In genomic region chr5:38350351-38350929, GRCm38 (mm10) we compare ENCODE assay signal across 22 mouse cellular contexts. TPM values are rescaled to one million over a fixed set of nuclear protein-coding genes. Genes with fewer than 3 reads are reported as not detected.
DNase-seq lines count a peak whose midpoint lies in the region; ATAC-seq lines count a peak whose summit lies in the region.
"Had no signal": no experiment of that assay in that cellular context is flagged by ENCODE, and none has a peak within 500 bp of the region (broad histone marks: within the 10 kb centered on the region; RNA-seq: fewer than 3 reads in every experiment).

No protein-coding gene starts in this region.

- no peak overlapping the region for H3K4me3 ChIP-seq in hindbrain, embryonic 12.5 days
- H3K4me3 ChIP-seq in hindbrain, embryonic 16.5 days (ENCODE audit: low read length): no peak overlapping the region
- H3K4me3 ChIP-seq in embryonic facial prominence, embryonic 11.5 days (ENCODE audit: low read depth, low read length): no peak overlapping the region
- H3K4me3 ChIP-seq in neural tube, embryonic 12.5 days: no peak overlapping the region
- H3K4me3 ChIP-seq: forebrain, embryonic 12.5 days; limb, embryonic 12.5 days; liver, embryonic 13.5 days; neural tube, embryonic 13.5 days; stomach, embryonic 15.5 days had no signal

- peaks cover 3% of the 10 kb centered on the region; the same call in 1 of the 2 replicates for H3K27me3 ChIP-seq in hindbrain, embryonic 12.5 days
- no peaks in the 10 kb centered on the region for H3K27me3 ChIP-seq in hindbrain, embryonic 16.5 days (replicated peaks; ENCODE audit: control insufficient read depth, insufficient read depth, low read length)
- H3K27me3 ChIP-seq in embryonic facial prominence, embryonic 11.5 days (ENCODE audit: control insufficient read depth, insufficient read depth, low read length): no peaks in the 10 kb centered on the region
- H3K27me3 ChIP-seq in neural tube, embryonic 12.5 days (replicated peaks): no peaks in the 10 kb centered on the region
- H3K27me3 ChIP-seq: forebrain, embryonic 12.5 days; liver, embryonic 13.5 days; stomach, embryonic 15.5 days had no signal

- H3K9ac ChIP-seq in hindbrain, embryonic 12.5 days: no peak overlapping the region
- H3K9ac ChIP-seq in hindbrain, embryonic 16.5 days (ENCODE audit: low read depth, low read length): no peak overlapping the region
- no peak overlapping the region for H3K9ac ChIP-seq in embryonic facial prominence, embryonic 11.5 days (replicated peaks; ENCODE audit: low read length)
- no peak overlapping the region for H3K9ac ChIP-seq in neural tube, embryonic 12.5 days
- H3K9ac ChIP-seq: forebrain, embryonic 12.5 days; limb, embryonic 12.5 days; liver, embryonic 13.5 days; lung, embryonic 14.5 days; neural tube, embryonic 13.5 days; stomach, embryonic 15.5 days had no signal

- peaks cover 11% of the 10 kb centered on the region for H3K4me1 ChIP-seq in hindbrain, embryonic 12.5 days
- H3K4me1 ChIP-seq in hindbrain, embryonic 16.5 days (ENCODE audit: control insufficient read depth, insufficient read depth, low read depth, low read length): no peaks in the 10 kb centered on the region
- peaks cover 3% of the 10 kb centered on the region; the same call in 1 of the 2 replicates for H3K4me1 ChIP-seq in embryonic facial prominence, embryonic 11.5 days (ENCODE audit: control insufficient read depth, insufficient read depth, low read length)
- H3K4me1 ChIP-seq in neural tube, embryonic 12.5 days: peaks cover 11% of the 10 kb centered on the region
- H3K4me1 ChIP-seq: liver, embryonic 13.5 days; stomach, embryonic 15.5 days had no signal

- no peak overlapping the region for H3K27ac ChIP-seq in hindbrain, embryonic 12.5 days
- H3K27ac ChIP-seq in hindbrain, embryonic 16.5 days (ENCODE audit: low read depth, low read length): no peak overlapping the region
- no peak overlapping the region for H3K27ac ChIP-seq in embryonic facial prominence, embryonic 11.5 days (replicated peaks; ENCODE audit: low read depth, low read length)
- H3K27ac ChIP-seq in neural tube, embryonic 12.5 days: no peak overlapping the region
- H3K27ac ChIP-seq: forebrain, embryonic 12.5 days; limb, embryonic 12.5 days; liver, embryonic 13.5 days; neural tube, embryonic 13.5 days; stomach, embryonic 15.5 days had no signal

- 16% methylated on average over 5 of the region's 5 CpGs for WGBS in hindbrain, embryonic 12.5 days
- 26% methylated on average over 5 of the region's 5 CpGs for WGBS in hindbrain, embryonic 16.5 days
- 27% methylated on average over 5 of the region's 5 CpGs for WGBS in embryonic facial prominence, embryonic 11.5 days
- 20% methylated on average over 5 of the region's 5 CpGs for WGBS in neural tube, embryonic 12.5 days

- DNase-seq in ZHBTc4 (ENCODE audit: low read depth, low spot score): peak; percentile 31
- peak; percentile 29 for DNase-seq in embryonic facial prominence, embryonic 11.5 days (ENCODE audit: low spot score)
- DNase-seq in left cerebral cortex, adult 11 months (ENCODE audit: low spot score): no peak
- no peak for DNase-seq in lung, postnatal 14 days
- DNase-seq: adrenal gland, adult 8-10 months; cerebellum, adult 9-11 months; kidney, postnatal 36 days; layer of hippocampus, adult 9-11 months; liver, embryonic 13.5 days; lung, embryonic 14.5 days; lung, postnatal 4 days; thymus, adult 2 months had no signal

- ATAC-seq in hindbrain, embryonic 12.5 days (ENCODE audit: low FRiP score): peak; percentile 49; the same call in 1 of the 2 replicates
- ATAC-seq in hindbrain, embryonic 16.5 days: no peak
- ATAC-seq in embryonic facial prominence, embryonic 11.5 days (replicated peaks; ENCODE audit: insufficient number of reproducible peaks, low FRiP score, low TSS enrichment, low read depth): no peak
- ATAC-seq in neural tube, embryonic 12.5 days (ENCODE audit: low FRiP score, low read depth): peak; percentile 75; the same call in 1 of the 2 replicates
- ATAC-seq: intestine, embryonic 16.5 days had no signal

- H3K9me3 ChIP-seq in hindbrain, embryonic 12.5 days (replicated peaks): no peaks in the 10 kb centered on the region
- no peaks in the 10 kb centered on the region for H3K9me3 ChIP-seq in hindbrain, embryonic 16.5 days (ENCODE audit: control insufficient read depth, low read length)
- H3K9me3 ChIP-seq in embryonic facial prominence, embryonic 11.5 days (replicated peaks; ENCODE audit: control insufficient read depth, low read length): no peaks in the 10 kb centered on the region
- H3K9me3 ChIP-seq in neural tube, embryonic 12.5 days: no peaks in the 10 kb centered on the region
- H3K9me3 ChIP-seq: forebrain, embryonic 12.5 days; limb, embryonic 12.5 days; liver, embryonic 13.5 days; neural tube, embryonic 13.5 days; stomach, embryonic 15.5 days had no signal

- no peak overlapping the region for H3K4me2 ChIP-seq in hindbrain, embryonic 12.5 days (replicated peaks)
- H3K4me2 ChIP-seq in hindbrain, embryonic 16.5 days (ENCODE audit: low read length): no peak overlapping the region
- no peak overlapping the region for H3K4me2 ChIP-seq in embryonic facial prominence, embryonic 11.5 days (ENCODE audit: low read depth, low read length)
- H3K4me2 ChIP-seq in neural tube, embryonic 12.5 days (replicated peaks): no peak overlapping the region
- H3K4me2 ChIP-seq: forebrain, embryonic 12.5 days; limb, embryonic 12.5 days; liver, embryonic 13.5 days; lung, embryonic 14.5 days; neural tube, embryonic 13.5 days; stomach, embryonic 15.5 days had no signal

- H3K36me3 ChIP-seq in hindbrain, embryonic 12.5 days: no peaks in the 10 kb centered on the region
- H3K36me3 ChIP-seq in hindbrain, embryonic 16.5 days (ENCODE audit: control insufficient read depth, insufficient read depth, low read length): no peaks in the 10 kb centered on the region
- no peaks in the 10 kb centered on the region for H3K36me3 ChIP-seq in embryonic facial prominence, embryonic 11.5 days (replicated peaks; ENCODE audit: control insufficient read depth, insufficient read depth, low read depth, low read length)
- no peaks in the 10 kb centered on the region for H3K36me3 ChIP-seq in neural tube, embryonic 12.5 days
- H3K36me3 ChIP-seq: forebrain, embryonic 12.5 days; limb, embryonic 12.5 days; liver, embryonic 13.5 days; neural tube, embryonic 13.5 days; stomach, embryonic 15.5 days had no signal

RNA-seq across cellular contexts. Expression of gene Drd5, which starts 31.3 kb away (rescaled TPM):
- 0.09 and 0.14 TPM in 2 replicates for polyA plus RNA-seq in hindbrain, embryonic 12.5 days (2016; fragmentation: Nextera tagmentation; extraction: Ambion mirVana)
- 1.1 TPM in 2 replicates for polyA plus RNA-seq in hindbrain, embryonic 16.5 days (2015; fragmentation: Nextera tagmentation; extraction: Ambion mirVana)
- polyA plus RNA-seq in embryonic facial prominence, embryonic 11.5 days (2014; fragmentation: Nextera tagmentation; extraction: Ambion mirVana): 0.07 and 0.27 TPM in 2 replicates
- not detected in 2 replicates for polyA plus RNA-seq in neural tube, embryonic 12.5 days (2016; fragmentation: Nextera tagmentation; extraction: Ambion mirVana)
- polyA plus RNA-seq: forebrain, embryonic 12.5 days; intestine, embryonic 16.5 days; kidney, embryonic 14.5 days; limb, embryonic 12.5 days; liver, embryonic 13.5 days; lung, embryonic 14.5 days; stomach, embryonic 15.5 days; urinary bladder, adult 2 months had no signal

Comparison
In these comparisons a context has a peak if more than half of its experiments do, and no peak if none do; other contexts are left out.
1. ATAC-seq: peak in hindbrain, embryonic 12.5 days (single experiment) and neural tube, embryonic 12.5 days (single experiment); none in hindbrain, embryonic 16.5 days (single experiment) and embryonic facial prominence, embryonic 11.5 days (single experiment).
2. DNase-seq: peak in ZHBTc4 (single experiment) and embryonic facial prominence, embryonic 11.5 days (single experiment); none in left cerebral cortex, adult 11 months (single experiment) and lung, postnatal 14 days (single experiment).